Mouse (Mus musculus): ENCODE results near the gene A1cf. TPM values are rescaled to one million over a fixed set of nuclear protein-coding genes. Genes with fewer than 3 reads are reported as not detected.

The A1cf gene
- total RNA-seq, 2 experiments from 2014 or later, result not detected

DNA sequence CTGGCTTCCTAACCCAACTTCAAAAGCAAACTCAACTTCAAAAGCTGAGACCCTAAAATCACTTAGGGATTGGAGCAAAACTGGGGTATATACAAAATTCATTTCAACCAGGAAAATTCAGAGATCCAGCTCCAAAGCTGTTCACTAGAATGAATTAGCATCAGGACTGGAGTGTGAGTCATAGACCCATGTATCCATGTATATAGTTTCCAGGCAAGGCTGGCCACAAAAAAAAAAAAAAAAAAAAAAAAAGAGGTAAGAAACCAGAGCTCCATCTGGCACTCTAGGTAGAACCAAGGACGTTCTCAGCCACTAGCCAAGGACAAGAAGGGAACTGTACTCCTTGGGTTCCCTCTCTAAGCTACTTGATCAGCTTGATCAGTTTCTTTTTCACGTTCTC lies 85.2 kb downstream of the A1cf start:
- no peak for DNase-seq

DNA sequence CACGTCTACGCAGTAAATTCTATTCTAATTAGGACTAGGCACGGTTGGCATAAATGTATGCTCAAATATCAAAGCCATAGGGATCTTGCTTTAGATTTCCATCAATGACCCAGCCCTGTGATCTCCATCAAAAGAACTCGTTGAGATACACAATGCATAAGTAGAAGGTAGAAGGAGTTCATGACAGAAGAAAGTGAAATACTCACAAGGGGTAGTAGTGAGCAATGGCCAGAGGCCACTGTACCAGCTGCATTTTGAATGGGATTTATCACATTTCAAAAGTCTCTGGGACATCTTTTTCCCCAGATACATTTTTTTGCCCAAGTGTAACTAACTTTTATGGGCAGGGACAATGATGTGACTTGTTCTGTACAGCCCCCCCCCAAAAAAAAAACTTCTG lies 85.7 kb downstream of the A1cf start:
- no peak for DNase-seq

DNA sequence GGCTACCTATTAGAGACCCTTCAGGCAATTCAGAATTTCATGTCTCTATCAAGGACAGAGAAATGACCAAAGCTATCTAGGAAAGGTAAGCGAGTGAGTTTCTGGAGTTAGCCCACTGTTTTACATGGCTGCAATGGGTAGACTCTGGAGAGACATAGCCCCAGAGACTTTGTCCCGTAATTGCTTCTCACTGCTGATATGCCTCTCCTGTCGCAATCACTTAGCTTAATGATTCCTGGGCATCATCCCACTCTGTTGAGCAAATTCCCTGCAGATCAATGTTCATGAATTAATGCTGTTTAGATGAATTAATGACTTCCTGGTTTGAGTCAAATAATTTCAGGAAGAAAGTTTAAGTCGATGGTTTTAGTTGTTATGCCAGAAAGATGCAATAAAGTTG lies 86.1 kb downstream of the A1cf start:
- no peak for DNase-seq

DNA sequence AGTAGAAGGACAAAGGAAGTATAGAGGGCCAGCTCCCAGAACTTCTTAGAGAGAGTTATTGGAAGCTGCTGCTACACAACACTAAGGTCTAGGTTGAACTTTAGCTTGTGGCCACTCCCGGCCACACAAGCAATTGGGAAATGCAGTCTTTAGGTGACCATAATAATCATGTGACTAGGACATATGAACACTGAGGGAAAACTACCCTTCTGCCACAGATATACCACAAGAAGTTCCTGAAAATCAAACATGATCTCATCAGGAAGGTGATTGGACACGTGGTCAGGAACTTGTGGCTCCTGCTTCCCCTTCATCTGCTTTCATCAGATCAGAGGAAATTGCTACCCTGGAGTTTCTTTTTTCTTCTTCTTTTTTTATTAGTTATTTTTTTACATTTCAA lies 87.8 kb downstream of the A1cf start:
- no peak for DNase-seq

DNA sequence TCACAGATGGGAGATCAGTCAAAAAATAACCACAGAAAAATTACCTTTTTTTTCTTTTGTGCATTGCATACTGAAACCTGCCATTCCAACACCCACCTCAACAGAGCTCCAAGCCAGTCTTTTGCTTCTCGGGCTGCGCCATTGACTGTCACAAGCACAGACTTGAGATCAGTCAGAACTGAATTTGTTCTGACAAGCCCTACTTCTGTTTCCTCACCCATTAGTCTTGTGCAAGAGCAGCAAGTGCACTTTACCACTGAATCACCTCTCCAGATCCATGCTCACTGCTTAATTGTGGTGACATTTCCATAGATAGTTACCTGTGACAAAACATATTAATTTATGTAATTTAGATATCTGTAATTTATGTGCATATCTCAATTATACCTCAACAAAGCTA lies 91.9 kb downstream of the A1cf start:
- DNase-seq, result no peak

DNA sequence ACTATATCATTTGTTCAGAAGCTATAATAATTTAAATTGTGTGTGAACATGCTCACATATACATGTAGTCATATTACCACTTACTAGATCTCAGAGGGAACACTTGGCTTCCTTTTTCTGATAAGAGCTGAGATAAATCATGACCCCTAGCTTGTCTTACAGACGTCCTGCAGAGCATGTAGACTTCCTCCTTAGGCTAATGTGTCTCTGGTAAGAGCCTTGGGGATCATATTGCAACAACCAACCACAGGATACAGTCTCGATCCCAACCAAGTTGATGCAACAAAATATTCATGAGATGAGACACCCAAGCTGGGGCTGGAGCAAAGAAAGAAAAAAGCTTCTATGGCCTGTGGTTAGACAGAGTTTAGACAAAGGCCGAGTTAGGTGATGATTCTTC lies 94.6 kb downstream of the A1cf start:
- DNase-seq, result no peak

DNA sequence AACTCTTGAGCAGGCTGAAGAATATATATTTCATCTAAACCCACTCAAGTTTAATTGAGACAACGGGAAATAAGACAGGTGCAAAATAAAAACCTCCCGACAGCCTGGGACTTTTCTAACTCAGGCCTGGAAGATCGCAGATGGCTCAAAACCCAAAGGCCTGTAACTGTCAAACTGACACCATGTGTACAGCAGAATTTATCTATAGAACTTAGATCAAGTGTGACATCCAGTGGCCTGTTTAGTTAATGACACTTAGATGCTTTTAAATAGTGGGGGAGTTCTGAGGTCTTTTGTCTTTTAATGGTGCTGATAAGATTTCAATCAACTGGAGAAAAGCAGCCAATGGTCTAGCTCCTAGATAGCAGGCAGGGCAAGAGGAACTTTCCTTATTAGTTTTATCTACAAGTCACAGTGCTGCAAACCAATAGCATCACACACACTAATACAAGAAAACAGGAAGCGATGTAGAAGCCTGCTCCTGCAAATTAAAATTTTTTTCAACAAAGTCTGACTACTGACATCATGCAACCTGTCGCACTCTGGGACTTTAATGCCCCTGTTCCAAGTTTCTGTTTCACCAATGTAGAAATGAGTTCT lies 99.5 kb downstream of the A1cf start:
- DNase-seq, result no peak

DNA sequence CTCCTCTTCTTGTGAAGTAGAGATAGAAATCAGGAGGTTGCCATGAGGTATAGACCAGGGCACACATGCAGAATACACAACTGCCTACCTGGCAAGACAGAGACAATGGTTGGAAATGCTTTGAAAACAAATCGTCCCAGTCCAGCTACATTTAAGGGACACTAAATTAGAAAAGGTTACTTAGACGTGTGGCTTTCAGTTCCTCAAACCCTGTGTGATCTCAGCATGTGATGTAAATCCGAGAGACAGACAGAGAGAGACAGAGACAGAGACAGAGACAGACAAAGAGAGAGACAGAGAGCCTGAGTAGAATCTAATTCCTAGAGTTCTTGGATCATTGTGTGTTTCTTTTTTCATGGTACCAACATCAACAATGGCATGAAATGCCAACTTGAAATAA lies 102.8 kb downstream of the A1cf start:
- DNase-seq, result no peak

DNA sequence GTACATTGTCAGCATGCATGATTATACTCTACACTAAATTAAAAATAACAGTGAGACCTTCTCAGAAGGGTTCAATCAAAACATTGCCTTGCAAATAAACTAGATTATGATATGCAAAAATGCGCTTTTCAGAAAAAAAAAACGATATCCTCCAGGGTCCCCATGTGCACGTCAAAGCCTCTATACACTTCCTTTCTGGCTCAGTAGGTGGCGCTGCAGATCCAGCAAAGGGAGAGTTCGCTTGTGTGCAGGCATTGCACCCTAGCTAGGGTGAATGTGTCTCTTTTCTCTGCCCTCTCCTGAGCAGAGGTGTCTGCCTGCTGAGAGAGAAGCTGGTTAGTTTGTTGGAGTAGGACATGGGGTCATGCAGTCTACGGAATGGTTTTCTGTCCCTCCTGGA lies 103.4 kb downstream of the A1cf start:
- DNase-seq, result peak; percentile 84

DNA sequence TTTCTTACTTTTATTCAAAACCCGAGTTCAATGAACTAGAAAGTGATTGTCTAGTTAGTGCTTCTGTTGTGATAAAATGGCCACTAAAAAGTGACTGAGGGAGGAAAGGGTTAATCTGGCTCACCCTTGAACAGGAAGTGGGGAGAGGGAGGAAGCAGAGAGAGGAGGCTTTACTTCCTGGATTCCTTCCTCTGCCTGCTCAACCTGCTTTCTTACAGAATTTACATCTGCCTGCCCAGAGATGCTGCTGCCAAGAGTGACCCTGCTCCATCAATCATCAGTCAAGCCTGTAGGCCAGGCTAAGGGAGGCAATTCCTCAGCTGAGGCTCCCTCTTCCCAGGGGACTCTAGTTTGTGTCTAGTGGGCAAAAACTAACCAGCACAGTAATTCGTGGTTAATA lies 107.3 kb downstream of the A1cf start:
- no peak for DNase-seq

DNA sequence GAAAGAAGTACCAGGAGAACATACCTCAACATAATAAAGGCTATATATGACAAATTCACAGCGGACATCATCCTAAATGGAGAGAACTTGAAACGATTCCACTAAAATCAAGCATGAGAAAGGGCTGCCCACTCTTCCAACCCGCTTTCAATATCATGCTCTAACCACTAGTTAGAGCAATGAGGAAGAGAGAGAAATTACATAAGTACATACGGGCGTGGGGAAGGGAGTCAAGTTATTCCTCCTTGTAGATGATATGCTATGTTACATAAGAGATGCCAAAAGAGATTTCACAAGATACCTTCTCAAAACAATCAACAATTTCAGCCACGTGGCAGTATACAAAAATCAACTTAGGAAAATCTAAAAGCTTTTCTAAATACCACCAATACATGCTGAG lies 122.5 kb downstream of the A1cf start:
- DNase-seq, result no peak

DNA sequence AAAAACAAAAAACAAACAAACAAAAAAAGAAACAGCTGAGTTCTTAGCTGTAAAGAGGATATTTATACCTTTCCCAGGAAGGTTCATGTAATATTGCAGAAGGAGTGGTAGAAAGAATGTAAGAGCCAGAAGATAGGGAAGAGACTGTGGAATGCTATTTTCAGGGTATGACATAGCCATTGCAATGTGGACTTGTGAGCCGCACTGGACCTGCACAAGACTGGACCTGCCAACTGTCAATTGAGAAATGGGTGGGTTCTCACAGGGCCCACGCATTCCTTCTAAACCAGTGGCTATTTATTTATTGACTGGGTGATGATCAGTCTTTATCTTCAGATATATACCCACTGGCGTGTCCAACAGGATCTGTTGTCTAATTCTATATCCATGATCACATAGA lies 128.4 kb downstream of the A1cf start:
- no peak for DNase-seq

Other genes starting within 250 kb of the A1cf start
- gene Prkg1, start 103.7 kb upstream of the A1cf start, total RNA-seq (2021), result 10 to 100 TPM; 30.5 to 38.3 TPM
- gene Asah2, start 239.4 kb downstream of the A1cf start, total RNA-seq (2021), result 10 to 100 TPM in 1 of 2 experiments, 1 to 10 TPM in 1; 9.6 to 11.4 TPM